Mouse (Mus musculus): Measurements from ENCODE around the gene Cdc14a.
A peak's percentile ranks its signal among the peaks of the same experiment; 100 is the strongest.

Cdc14a gene

DNA sequence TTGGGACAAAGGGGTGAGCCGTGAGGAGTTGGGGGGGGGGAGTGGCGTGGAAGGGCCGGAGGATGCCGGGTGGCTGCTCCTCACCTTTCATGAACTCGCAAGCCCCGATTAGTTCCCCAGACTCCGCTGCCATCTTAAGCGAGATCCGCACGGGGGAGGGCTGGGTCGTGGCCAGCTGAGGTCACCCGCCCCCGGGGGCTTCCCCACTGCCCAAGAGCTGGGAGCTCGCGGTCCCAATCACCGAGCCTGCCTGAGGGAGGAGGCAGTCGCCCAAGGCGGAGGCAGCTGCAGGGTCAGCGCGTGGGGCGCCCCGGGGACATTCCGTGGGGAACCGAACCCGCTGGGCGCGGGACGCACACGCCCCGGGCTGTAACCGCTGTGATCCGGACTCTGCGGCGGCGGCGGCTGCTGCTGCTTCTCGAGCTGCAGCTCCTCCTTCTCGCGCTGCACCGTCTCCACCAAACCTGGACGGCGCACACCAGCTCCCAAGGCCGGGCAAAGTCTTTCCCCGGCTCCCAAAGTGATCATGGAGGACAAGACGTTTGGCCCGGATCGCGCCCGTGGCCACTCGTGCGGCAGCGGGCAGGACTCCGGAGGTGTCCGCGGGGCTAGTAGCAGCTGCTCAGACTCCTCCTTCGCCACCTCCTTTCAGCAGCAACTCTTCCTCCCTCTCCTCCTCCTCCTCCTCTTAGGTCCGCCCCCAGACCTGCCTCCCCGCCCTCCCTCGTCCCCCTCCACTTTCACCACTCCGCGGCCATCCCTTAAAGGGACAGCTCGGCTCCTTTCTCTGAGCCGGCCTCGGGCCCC is at the start of gene Cdc14a:
Gene Cdc14a, minus strand, starts transcription at position 680 of the 807 bp plus-strand sequence.
- H3K4me1 ChIP-seq (replicated peaks; ENCODE audit: low read depth, low read length) = peaks cover 25% of the 10 kb centered on the region
- no peak for TF ChIP-seq POU5F1 (IDR thresholded peaks at IDR 0.05; ENCODE audit: borderline replicate concordance, low read length)
- TF ChIP-seq NANOG (IDR thresholded peaks at IDR 0.05; ENCODE audit: borderline replicate concordance, low read length) = no peak
- no peak for TF ChIP-seq CTCF (conservative IDR thresholded peaks at IDR 0.05; ENCODE audit: low read length)
- H3K36me3 ChIP-seq (ENCODE audit: insufficient read depth, low read length) = no peaks in the 10 kb centered on the region
- H3K9me3 ChIP-seq (ENCODE audit: low read length) = no peaks in the 10 kb centered on the region
- peaks cover 20% of the 10 kb centered on the region for H3K27me3 ChIP-seq (ENCODE audit: insufficient read depth, low read length)
- peak within 1 kb of the TSS; percentile 96 for H3K4me3 ChIP-seq (replicated peaks; ENCODE audit: low read length)

DNA sequence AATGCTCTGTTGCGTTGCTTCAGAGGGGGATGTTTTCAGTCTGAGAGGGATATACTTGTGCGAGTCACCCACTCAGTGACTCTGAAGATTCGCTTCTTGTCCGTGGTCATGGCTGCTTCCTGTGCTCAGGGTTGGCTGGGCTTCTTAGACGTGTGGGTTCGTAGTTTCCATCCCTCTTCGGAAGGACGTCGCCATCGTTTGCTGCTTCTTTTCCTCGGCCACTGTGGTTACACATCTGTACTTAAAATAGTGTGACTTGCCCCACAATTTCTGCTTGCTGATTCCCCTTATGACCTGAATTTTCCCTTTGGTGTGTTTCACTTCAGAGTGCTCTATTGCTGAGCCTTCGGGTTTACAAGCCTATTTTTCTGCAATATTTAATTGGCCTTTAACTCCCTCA is 41.9 kb upstream of the Cdc14a start:
- H3K4me1 ChIP-seq (replicated peaks; ENCODE audit: low read depth, low read length) = peaks cover 12% of the 10 kb centered on the region
- H3K36me3 ChIP-seq (ENCODE audit: insufficient read depth, low read length) = no peaks in the 10 kb centered on the region
- no peaks in the 10 kb centered on the region for H3K9me3 ChIP-seq (ENCODE audit: low read length)
- TF ChIP-seq CTCF (conservative IDR thresholded peaks at IDR 0.05; ENCODE audit: low read length) (no peak), NANOG (IDR thresholded peaks at IDR 0.05; ENCODE audit: borderline replicate concordance, low read length) (no peak), POU5F1 (IDR thresholded peaks at IDR 0.05; ENCODE audit: borderline replicate concordance, low read length) (no peak)
- no peak overlapping the region for H3K4me3 ChIP-seq (replicated peaks; ENCODE audit: low read length)
- H3K27me3 ChIP-seq (ENCODE audit: insufficient read depth, low read length) = no peaks in the 10 kb centered on the region

- no peaks in the 10 kb centered on the region for H3K9me3 ChIP-seq (ENCODE audit: low read length)
- no peak overlapping the region for H3K4me3 ChIP-seq (replicated peaks; ENCODE audit: low read length)
- H3K27me3 ChIP-seq (ENCODE audit: insufficient read depth, low read length) = no peaks in the 10 kb centered on the region
- no peaks in the 10 kb centered on the region for H3K36me3 ChIP-seq (ENCODE audit: insufficient read depth, low read length)
- H3K4me1 ChIP-seq (replicated peaks; ENCODE audit: low read depth, low read length) = peaks cover 12% of the 10 kb centered on the region
- TF ChIP-seq NANOG (IDR thresholded peaks at IDR 0.05; ENCODE audit: borderline replicate concordance, low read length) (no peak), POU5F1 (IDR thresholded peaks at IDR 0.05; ENCODE audit: borderline replicate concordance, low read length) (no peak), CTCF (conservative IDR thresholded peaks at IDR 0.05; ENCODE audit: low read length) (no peak)
Measured at GRCm38 (mm10) chr3:116464318-116464717, 40.5 kb upstream of the Cdc14a start.

DNA sequence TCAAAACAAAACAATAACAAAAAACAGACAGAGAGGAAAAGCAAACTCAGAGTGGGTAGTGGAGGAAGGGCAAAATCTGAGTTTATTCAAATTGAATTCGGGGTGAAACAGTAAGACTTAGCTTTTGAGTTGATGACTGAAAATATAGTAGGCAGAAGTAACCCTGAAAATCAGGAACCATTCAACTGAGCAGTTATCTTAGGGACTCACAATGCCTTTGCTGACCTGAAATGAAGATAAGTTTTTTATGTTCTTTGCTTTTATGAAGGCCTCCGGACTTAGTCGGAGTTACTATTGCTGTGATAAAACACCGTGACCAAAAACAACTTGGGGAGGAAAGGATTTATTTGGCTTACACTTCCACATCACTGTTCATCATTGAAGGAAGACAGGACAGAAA is 37.2 kb upstream of the Cdc14a start:
- Histone ChIP-seq H3K4me1 (replicated peaks; ENCODE audit: low read depth, low read length) (no peaks in the 10 kb centered on the region), H3K4me3 (replicated peaks; ENCODE audit: low read length) (no peak overlapping the region), H3K36me3 (ENCODE audit: insufficient read depth, low read length) (no peaks in the 10 kb centered on the region), H3K27me3 (ENCODE audit: insufficient read depth, low read length) (no peaks in the 10 kb centered on the region), H3K9me3 (ENCODE audit: low read length) (0 out of 2 replicates have a peak, but pooled peaks cover 4% of the 10 kb centered on the region)
- no peak for TF ChIP-seq CTCF (conservative IDR thresholded peaks at IDR 0.05; ENCODE audit: low read length)
- TF ChIP-seq POU5F1 (IDR thresholded peaks at IDR 0.05; ENCODE audit: borderline replicate concordance, low read length) = no peak
- no peak for TF ChIP-seq NANOG (IDR thresholded peaks at IDR 0.05; ENCODE audit: borderline replicate concordance, low read length)

- no peak overlapping the region for H3K4me3 ChIP-seq (replicated peaks; ENCODE audit: low read length)
- no peaks in the 10 kb centered on the region for H3K27me3 ChIP-seq (ENCODE audit: insufficient read depth, low read length)
- no peaks in the 10 kb centered on the region for H3K36me3 ChIP-seq (ENCODE audit: insufficient read depth, low read length)
- no peak for TF ChIP-seq POU5F1 (IDR thresholded peaks at IDR 0.05; ENCODE audit: borderline replicate concordance, low read length)
- TF ChIP-seq CTCF (conservative IDR thresholded peaks at IDR 0.05; ENCODE audit: low read length) = no peak
- TF ChIP-seq NANOG (IDR thresholded peaks at IDR 0.05; ENCODE audit: borderline replicate concordance, low read length) = no peak
- peaks cover 7% of the 10 kb centered on the region; the same call in 1 of the 2 replicates for H3K9me3 ChIP-seq (ENCODE audit: low read length)
- no peaks in the 10 kb centered on the region for H3K4me1 ChIP-seq (replicated peaks; ENCODE audit: low read depth, low read length)
Measured at GRCm38 (mm10) chr3:116454529-116454928, 30.7 kb upstream of the Cdc14a start.

GRCm38 (mm10) chr3:116450741-116451140 is 26.9 kb upstream of the Cdc14a start:
- Histone ChIP-seq H3K36me3 (ENCODE audit: insufficient read depth, low read length) (no peaks in the 10 kb centered on the region), H3K9me3 (ENCODE audit: low read length) (peaks cover 4% of the 10 kb centered on the region; the same call in 1 of the 2 replicates), H3K4me3 (replicated peaks; ENCODE audit: low read length) (no peak overlapping the region), H3K27me3 (ENCODE audit: insufficient read depth, low read length) (no peaks in the 10 kb centered on the region), H3K4me1 (replicated peaks; ENCODE audit: low read depth, low read length) (no peaks in the 10 kb centered on the region)
- no peak for TF ChIP-seq POU5F1 (IDR thresholded peaks at IDR 0.05; ENCODE audit: borderline replicate concordance, low read length)
- TF ChIP-seq CTCF (conservative IDR thresholded peaks at IDR 0.05; ENCODE audit: low read length) = no peak
- no peak for TF ChIP-seq NANOG (IDR thresholded peaks at IDR 0.05; ENCODE audit: borderline replicate concordance, low read length)

DNA sequence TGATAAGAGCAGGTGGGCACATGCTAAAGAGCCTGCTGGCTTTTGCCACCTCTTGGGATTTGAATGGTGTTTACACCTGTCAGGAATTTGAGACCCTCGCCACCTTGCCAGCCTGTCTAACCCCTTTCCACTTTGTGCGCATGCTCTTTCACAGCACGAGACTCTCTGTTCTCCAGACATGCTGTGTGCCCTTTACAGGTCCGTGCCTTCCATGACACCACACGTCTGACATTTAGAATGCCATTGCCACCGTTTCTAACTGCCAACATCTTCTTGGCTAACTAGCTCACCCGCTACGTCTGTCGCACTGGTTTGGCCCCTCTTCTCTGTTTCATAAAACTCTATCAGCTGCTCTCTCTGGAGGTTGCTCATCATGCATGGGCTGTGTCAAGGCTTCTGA is 20.5 kb upstream of the Cdc14a start:
- Histone ChIP-seq H3K4me1 (replicated peaks; ENCODE audit: low read depth, low read length) (peaks cover 8% of the 10 kb centered on the region), H3K36me3 (ENCODE audit: insufficient read depth, low read length) (no peaks in the 10 kb centered on the region), H3K27me3 (ENCODE audit: insufficient read depth, low read length) (peaks cover 8% of the 10 kb centered on the region; the same call in 1 of the 2 replicates), H3K9me3 (ENCODE audit: low read length) (no peaks in the 10 kb centered on the region), H3K4me3 (replicated peaks; ENCODE audit: low read length) (no peak overlapping the region)
- TF ChIP-seq POU5F1 (IDR thresholded peaks at IDR 0.05; ENCODE audit: borderline replicate concordance, low read length) (no peak), CTCF (conservative IDR thresholded peaks at IDR 0.05; ENCODE audit: low read length) (no peak), NANOG (IDR thresholded peaks at IDR 0.05; ENCODE audit: borderline replicate concordance, low read length) (no peak)

DNA sequence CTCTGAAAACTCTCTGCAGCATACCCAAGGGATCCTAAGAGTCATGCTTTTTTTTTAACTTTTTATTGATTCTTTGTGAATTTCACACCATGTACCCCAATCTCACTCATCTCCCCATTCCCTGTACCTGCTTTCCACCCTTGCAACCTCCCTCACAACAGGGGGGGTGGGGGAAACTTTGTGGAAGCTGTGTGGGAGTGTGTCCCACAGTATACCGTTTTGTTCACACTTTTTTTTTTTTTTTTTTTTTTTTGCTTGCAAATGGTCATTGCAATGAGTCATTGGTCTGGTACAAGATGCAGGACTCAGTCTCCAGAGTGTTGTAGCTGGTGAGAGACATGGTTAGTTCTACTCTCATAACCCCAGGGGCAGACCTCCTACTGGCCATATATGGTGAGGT is 19.0 kb upstream of the Cdc14a start:
- H3K9me3 ChIP-seq (ENCODE audit: low read length) = no peaks in the 10 kb centered on the region
- peaks cover 8% of the 10 kb centered on the region for H3K4me1 ChIP-seq (replicated peaks; ENCODE audit: low read depth, low read length)
- TF ChIP-seq NANOG (IDR thresholded peaks at IDR 0.05; ENCODE audit: borderline replicate concordance, low read length) (no peak), CTCF (conservative IDR thresholded peaks at IDR 0.05; ENCODE audit: low read length) (no peak), POU5F1 (IDR thresholded peaks at IDR 0.05; ENCODE audit: borderline replicate concordance, low read length) (no peak)
- H3K27me3 ChIP-seq (ENCODE audit: insufficient read depth, low read length) = peaks cover 8% of the 10 kb centered on the region; the same call in 1 of the 2 replicates
- H3K36me3 ChIP-seq (ENCODE audit: insufficient read depth, low read length) = no peaks in the 10 kb centered on the region
- H3K4me3 ChIP-seq (replicated peaks; ENCODE audit: low read length) = no peak overlapping the region

Data from E14TG2a.4 (cell line).